Mouse (Mus musculus): ENCODE data around the gene Jrkl. TPM values are rescaled to one million over a fixed set of nuclear protein-coding genes. Genes with fewer than 3 reads are reported as not detected.

Gene Jrkl
- polyA plus RNA-seq, 1 experiment from 2014 or later = 7.1 TPM

- Histone ChIP-seq H3K4me3 (ENCODE audit: low read depth, low read length) (no peak overlapping the region), H3K27me3 (ENCODE audit: control insufficient read depth, insufficient read depth, low read length) (no peaks in the 10 kb centered on the region), H3K4me2 (no peak overlapping the region), H3K9ac (ENCODE audit: low read depth, low read length) (no peak overlapping the region), H3K36me3 (ENCODE audit: control insufficient read depth, insufficient read depth, low read length) (no peaks in the 10 kb centered on the region), H3K9me3 (replicated peaks; ENCODE audit: control insufficient read depth, low read length) (no peaks in the 10 kb centered on the region), H3K27ac (ENCODE audit: low read depth, low read length) (no peak overlapping the region), H3K4me1 (ENCODE audit: control insufficient read depth, insufficient read depth, low read length) (no peaks in the 10 kb centered on the region)
- 3% methylated on average over 4 of the region's 4 CpGs for WGBS (ENCODE audit: insufficient replicate concordance)
- no peak for ATAC-seq (replicated peaks; ENCODE audit: insufficient number of reproducible peaks, low FRiP score, low TSS enrichment)
These were observed 50.4 kb downstream of the Jrkl start for GRCm38 (mm10) chr9:13195268-13195667.

GRCm38 (mm10) chr9:13194619-13195018 is 51.0 kb downstream of the Jrkl start:
- ATAC-seq (replicated peaks; ENCODE audit: insufficient number of reproducible peaks, low FRiP score, low TSS enrichment) = no peak
- WGBS (ENCODE audit: insufficient replicate concordance) = 88% methylated on average over 4 of the region's 4 CpGs

More at GRCm38 (mm10) chr9:13194619-13195018, 51.0 kb downstream of the Jrkl start:
- H3K27me3 ChIP-seq (ENCODE audit: control insufficient read depth, insufficient read depth, low read length) = no peaks in the 10 kb centered on the region
- no peak overlapping the region for H3K4me3 ChIP-seq (ENCODE audit: low read depth, low read length)
- H3K9ac ChIP-seq (ENCODE audit: low read depth, low read length) = no peak overlapping the region
- no peaks in the 10 kb centered on the region for H3K36me3 ChIP-seq (ENCODE audit: control insufficient read depth, insufficient read depth, low read length)
- H3K9me3 ChIP-seq (replicated peaks; ENCODE audit: control insufficient read depth, low read length) = no peaks in the 10 kb centered on the region
- no peaks in the 10 kb centered on the region for H3K4me1 ChIP-seq (ENCODE audit: control insufficient read depth, insufficient read depth, low read length)
- H3K4me2 ChIP-seq = no peak overlapping the region
- no peak overlapping the region for H3K27ac ChIP-seq (ENCODE audit: low read depth, low read length)

Other genes with a start within 250 kb of the Jrkl start
- gene Ccdc82, start 1.1 kb upstream of the Jrkl start, polyA plus RNA-seq (2014; fragmentation: Nextera tagmentation; extraction: Ambion mirVana) = 7.8 and 8.0 TPM in 2 replicates
- 9.1 and 9.2 TPM in 2 replicates for gene Maml2, start 52.1 kb upstream of the Jrkl start, polyA plus RNA-seq (2014; fragmentation: Nextera tagmentation; extraction: Ambion mirVana)
- not detected in 2 replicates for gene Gm17571, start 200.9 kb upstream of the Jrkl start, polyA plus RNA-seq (2014; fragmentation: Nextera tagmentation; extraction: Ambion mirVana)